Mouse (Mus musculus): ENCODE results near the gene Cebpe. TPM values are rescaled to one million over a fixed set of nuclear protein-coding genes. Genes with fewer than 3 reads are reported as not detected.

The Cebpe gene
- total RNA-seq, 2 experiments from 2014 or later: 23.1 to 63.7 TPM

DNA sequence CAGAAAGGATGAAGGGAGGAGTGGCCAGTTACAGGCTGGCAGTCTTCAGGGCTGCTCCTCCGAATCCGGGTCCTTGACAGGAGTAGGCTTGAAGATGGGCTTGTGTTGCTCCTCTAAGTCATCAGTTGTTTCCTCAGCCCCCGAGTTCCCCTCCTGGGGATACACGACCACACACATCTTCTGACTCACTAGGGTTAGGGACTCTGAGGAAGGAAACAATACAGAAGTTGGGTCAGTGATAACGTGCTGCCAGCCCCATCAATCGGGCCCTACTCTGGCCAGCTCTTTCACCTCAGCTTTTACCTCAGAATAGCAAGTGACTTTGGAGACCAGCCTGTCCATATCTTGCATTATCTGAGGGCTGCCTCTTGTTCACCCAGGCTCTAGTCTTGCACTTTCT is 12.1 kb upstream of the Cebpe start:
- ATAC-seq (replicated peaks; ENCODE audit: poor library complexity, severe bottlenecking): peak; percentile 17; the same call in 1 of the 2 replicates

DNA sequence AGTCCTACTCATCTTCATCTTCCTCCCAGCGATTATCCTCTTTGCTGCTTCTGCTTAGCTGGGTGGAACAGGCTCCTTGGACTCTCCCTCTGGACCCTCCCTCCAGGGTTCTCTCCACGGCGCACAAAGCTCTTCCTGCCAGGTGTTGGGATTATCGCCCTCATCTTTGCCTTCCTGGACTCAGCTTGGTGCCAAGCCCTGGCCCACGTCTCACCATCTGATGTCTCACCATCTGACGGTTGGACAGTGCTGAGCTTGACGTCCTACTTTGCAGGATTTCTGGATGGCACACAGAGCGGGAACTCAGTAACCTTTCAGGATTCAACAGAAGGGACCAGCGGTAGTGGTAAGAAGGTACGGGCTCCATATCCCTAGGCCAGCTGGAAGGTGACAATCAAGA is 9.7 kb upstream of the Cebpe start:
- ATAC-seq (replicated peaks; ENCODE audit: poor library complexity, severe bottlenecking): no peak

DNA sequence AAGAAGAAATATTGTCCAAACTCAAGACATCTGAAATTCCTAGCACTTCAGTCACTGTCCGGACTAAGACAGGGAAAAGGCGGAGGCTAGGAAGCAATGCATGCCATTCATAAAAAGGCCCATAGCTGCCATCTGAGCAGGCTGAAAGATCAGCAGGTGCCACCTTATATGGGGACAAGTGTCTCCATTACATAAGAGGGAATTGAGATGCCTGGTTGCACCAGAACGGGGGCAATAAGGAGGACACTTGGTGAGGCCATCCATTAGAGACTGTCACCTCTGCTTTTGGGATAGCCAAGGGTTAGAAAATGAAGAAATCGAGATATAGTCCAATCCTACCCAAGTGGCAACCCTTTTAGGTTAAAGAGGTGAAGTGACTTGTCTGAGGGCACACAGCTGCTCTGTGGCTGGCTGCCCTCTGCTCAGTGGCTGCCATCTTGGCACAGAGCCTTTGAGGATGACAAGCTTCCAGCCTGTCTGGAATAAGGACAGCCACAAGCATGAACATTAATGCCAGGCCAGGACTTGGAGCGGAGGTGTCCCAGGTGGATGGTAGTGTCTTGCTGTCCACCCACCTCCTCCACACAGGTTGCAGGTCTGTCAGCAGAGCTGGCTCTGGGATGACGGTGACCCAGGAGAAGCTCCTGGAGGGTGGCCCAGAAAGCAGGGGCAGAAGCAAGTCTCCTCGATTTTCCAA is 8.8 kb upstream of the Cebpe start:
- ATAC-seq (replicated peaks; ENCODE audit: poor library complexity, severe bottlenecking): no peak

DNA sequence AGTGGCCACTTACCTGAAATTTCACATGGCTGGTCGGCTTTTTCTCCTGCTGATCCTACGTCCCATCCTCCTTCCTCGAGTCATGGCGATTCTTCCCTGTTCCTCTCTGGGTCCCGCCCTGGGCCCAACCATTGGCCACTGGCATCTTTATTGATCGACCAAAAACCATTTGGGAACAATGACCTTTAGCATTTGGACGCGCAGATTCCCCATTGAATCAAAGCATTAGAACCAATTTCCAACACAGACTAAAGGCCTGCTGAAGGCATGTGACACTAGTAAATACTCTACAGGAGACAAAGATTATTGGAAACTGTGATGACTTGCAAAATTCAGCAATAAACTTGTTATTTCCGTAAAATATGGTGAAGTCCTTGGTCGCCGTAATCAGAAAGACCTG is 8.1 kb upstream of the Cebpe start:
- ATAC-seq (replicated peaks; ENCODE audit: poor library complexity, severe bottlenecking): no peak

DNA sequence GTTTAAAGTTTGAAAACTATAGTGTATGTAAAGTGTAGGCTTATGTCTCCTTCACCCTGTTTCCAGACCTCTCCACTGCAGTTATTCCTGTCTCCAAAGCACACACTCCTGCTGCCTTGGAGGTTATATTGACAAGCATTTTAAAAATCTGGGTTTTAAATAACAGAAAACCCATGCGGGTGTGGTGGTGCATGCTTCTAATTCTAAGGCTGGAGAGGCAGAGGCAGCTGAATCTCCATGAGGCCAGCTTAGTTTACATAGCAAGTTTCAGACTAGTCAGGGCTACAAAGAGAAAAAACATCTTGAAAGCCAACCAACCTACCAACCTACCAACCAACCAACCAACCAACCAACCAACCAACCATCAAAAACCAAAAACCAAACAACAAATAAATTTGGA is 3.4 kb upstream of the Cebpe start:
- no peak for ATAC-seq (replicated peaks; ENCODE audit: poor library complexity, severe bottlenecking)

DNA sequence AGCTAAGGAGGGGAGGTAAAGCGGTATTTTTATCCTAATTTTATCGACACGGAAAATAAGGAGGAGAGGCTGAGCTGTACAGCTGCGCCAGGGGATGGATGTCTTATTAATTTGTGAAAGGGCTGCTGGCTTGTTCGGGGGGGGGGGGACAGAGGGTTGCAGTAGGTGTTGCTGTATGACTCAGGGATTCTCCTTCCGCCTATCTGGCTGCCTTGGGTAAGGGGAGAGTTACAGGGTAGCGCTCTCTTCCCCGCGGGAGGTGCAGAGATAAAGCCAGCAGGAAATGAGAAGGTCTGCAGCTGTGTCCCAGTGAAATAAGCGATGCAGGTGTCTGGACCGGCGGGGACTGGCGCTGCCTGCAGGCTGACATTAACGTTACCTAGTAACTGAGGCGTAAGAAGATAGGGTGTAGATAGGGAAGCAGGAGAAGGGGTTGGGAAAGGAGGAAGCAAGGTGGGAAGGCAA is 2.7 kb upstream of the Cebpe start:
- peak; percentile 43 for ATAC-seq (replicated peaks; ENCODE audit: poor library complexity, severe bottlenecking)

DNA sequence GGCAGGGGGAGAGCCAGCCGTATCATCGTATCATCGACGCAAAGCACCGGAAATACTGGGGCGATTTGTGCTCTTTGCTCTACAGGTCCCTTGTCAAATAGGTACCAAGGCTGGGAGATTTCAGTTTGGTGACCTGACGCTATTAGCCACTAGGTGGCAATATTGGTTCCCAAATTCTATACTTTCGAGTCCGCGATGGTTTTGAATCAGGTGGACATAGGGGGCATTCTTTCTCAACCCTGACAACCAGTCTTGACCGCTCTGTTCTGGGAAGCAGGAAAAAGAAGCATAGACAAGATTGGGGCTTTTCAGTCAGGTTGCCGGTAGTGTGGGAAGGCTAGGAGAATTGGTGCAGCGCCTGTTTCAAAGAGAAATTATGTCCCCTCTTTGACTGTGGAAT is 2.1 kb upstream of the Cebpe start:
- peak; percentile 46 for ATAC-seq (replicated peaks; ENCODE audit: poor library complexity, severe bottlenecking)

DNA sequence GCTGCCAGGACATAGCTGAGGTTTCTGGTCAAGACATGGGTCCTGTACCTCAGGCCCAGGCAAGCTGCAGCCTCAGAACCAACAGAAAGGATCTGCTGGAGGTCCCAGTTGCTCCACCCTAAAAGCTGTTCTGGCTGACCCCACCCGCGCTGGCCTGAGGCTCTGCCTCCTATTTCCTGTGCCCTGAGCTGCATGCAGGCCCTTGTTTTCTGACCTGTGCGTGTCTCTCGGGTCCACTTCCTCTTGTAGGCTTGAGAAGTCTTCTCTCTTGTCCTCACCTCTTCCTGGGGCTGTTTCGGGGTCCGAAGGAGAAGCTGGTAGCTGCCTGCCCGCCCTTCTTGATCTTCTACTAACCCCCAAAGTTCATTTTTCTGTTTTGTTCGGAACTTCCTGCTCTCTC is 887 bp upstream of the Cebpe start:
- ATAC-seq (replicated peaks; ENCODE audit: poor library complexity, severe bottlenecking): peak; percentile 59

DNA sequence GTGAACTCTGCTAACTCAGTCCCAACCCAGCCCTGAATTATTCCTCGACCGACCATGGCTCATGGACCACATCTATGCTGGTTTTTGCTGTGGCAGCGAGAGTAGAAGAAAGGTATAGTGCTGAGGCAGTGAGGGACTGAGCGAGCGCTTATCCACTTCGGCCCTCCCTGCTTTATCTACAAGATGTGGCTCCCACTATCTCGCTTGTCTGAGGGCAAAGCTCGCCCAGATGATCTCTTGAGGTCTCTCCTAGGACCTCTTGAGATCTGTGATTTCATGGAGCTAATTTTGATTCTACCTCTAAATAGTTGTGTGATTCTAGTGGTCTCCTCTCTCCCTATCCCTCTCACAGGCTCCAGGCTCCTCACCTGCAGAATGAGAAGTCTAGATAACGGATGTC is 2.9 kb downstream of the Cebpe start:
- no peak for ATAC-seq (replicated peaks; ENCODE audit: poor library complexity, severe bottlenecking)

DNA sequence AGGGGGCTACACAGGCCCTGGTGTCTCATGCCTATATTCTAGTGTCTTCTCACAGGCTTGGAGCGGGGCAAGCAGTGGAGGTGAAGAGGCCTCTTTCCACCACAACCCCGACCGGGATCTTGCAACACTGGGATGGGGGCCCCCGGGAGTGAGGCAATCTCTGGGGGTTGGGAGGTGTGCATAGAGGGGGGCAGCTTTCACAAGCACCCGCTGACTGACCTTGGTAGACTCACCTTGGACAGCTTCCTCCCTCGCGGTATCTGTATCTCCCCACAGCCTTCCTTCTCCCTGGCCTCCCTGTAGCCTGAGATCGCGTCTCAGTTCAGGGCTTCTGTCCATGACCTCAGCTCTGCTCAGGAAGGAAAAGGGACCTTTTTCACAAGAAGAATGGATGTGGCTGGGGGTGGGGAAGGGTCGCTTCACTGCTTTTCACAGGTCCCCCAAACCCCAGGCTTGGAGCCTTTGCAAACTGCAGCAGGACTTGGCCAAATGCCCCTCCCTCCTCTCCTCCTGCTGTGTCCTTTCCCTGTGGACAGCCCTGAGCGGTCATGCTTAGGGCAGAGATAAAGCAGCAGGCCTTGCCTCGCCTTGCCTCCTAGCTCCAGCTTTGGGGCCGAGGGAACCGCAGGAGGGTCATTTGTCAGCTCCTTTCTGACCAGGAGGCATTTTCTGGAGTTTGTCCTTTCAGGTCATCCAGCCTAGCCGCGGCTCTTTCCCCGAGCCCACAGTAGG is 5.2 kb downstream of the Cebpe start:
- ATAC-seq (replicated peaks; ENCODE audit: poor library complexity, severe bottlenecking): peak; percentile 72

DNA sequence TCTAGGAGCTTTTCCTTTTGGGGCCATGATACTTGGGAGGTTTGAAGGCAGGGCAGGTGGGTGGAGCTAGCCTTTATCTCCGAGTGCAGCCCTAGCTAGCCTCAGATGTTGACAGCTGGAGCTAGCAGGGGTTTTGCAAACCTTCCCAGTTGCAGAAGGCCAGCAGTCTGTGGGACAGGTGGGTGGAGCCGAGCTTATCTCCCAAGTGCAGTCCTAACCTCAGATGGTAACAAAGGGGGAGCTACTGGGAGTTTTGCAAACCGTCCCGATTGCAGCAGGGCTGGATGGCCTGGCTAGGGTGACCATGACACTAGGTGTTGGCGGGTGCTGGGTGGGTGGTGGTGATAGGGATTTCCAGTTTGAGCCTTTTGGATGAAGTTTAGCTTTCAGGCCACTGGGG is 6.1 kb downstream of the Cebpe start:
- ATAC-seq (replicated peaks; ENCODE audit: poor library complexity, severe bottlenecking): peak; percentile 66

DNA sequence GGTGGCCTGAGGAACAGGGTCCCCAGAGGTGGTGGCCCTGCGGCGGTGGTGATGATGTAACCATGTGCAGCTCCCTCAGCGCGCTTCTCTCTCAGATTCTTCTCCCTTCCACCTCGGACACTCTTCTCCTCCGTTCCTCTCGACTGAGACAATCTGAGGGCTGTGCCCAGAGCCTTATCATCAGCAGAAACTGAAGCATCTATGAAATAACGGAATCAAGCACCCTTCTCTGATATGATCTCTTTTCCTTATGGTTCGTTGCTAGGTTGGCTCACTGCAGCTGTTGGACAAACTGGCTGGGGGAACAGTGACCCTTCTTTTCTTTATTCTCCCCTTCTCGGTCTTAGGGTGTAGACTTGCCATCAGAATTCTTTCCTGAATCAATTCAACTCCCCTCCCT is 8.8 kb downstream of the Cebpe start:
- ATAC-seq (replicated peaks; ENCODE audit: poor library complexity, severe bottlenecking): 0 out of 2 replicates have a peak, but pooled peaks have one; percentile 13

DNA sequence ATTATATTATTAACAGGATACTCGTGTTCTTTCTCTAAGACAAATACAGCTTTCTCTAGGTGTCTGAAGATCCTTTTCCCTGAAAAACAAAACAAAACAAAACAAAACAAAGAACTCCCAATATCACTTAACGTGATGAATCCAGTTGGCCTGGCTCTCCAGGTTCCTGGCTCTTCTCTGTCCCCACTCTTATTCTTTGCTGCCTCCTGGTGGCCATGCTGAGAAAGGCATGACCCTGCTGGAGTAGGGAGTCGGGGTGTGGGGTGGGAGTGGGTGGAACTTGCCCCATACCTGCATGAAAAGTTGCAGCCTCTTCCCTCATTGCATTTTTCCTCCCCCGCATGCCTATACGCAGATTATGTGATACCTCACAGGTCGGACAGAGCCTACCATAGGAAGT is 10.7 kb downstream of the Cebpe start:
- peak; percentile 51 for ATAC-seq (replicated peaks; ENCODE audit: poor library complexity, severe bottlenecking)

DNA sequence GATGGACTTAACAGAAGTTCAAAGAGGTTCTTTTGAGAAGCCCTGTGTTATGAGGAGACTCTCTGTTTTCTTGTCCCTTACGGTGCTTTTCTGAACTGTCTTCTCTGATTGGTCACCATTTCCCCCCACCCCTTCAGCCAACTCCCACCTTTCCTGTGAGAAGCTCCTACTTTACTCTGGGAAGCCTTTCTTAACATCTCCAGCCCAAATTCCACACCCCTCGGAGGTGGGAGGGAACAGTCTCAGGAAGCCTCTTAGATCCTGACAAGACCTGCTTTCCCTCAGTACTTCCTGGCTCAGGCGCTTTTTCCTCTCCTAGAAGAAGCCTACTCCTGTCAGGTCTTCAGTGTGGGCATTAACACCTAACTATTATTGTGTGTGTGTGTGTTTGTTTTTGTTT is 12.4 kb downstream of the Cebpe start:
- no peak for ATAC-seq (replicated peaks; ENCODE audit: poor library complexity, severe bottlenecking)

DNA sequence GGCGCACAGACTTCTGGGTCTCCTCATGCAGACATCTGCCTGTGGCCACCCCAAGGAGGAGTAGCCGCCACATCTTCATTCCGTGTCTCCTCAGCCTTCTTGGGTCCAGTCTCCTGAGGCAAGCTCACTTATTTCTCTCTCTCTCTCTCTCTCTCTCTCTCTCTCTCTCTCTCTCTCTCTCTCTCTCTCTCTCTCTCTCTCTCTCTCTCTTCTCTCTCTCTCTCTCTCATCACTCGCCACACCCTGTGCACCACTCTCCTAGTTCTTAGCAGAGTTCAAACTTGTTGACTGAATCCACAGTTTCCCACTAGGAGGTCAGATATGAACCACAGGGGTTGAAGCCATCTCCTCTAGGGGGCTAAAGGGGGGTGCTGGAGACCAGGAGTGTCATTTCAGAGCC is 13.2 kb downstream of the Cebpe start, which contains the start of gene Gm29776:
Gene Gm29776, minus strand, starts transcription at position 101 of the 400 bp plus-strand sequence.
- no peak for ATAC-seq (replicated peaks; ENCODE audit: poor library complexity, severe bottlenecking)

DNA sequence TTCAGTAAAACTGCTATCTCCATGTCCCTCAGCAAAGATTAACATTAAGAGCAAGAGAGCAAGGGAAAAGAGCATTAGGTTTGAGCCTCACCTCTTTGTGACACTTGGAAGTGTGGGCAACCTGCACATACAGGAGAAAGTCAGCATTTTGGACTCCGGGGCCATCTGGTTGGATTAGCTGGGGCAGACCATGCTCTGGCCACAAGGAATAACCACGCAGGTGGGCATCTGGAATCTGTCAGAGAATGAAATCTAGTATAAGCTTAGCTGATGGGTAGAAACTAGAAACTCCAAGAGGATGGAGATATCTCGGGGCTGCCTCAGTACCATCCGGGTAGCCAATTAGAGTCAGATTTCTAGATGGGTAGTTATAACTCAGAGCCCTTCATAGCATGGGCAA is 15.2 kb downstream of the Cebpe start:
- no peak for ATAC-seq (replicated peaks; ENCODE audit: poor library complexity, severe bottlenecking)

DNA sequence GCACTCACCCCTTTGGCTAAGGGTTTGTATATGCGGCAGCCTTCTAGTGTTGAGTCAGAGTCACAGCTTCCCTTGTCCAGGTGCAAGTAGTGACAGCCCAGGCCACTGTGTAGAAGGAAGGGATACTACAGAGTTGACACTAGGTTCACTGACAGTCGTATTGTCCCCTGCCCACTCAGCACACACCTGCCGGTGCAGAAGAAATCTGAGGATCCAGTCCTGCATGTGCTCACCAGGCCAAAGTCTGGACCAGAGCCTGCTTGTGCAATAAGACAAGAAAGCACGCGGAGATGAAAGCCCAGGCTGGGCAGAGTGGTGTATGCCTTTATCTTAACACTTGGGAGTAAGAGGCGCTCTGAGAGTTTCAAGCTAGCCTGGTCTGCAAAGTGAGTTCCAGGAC is 16.9 kb downstream of the Cebpe start:
- peak; percentile 20; the same call in 1 of the 2 replicates for ATAC-seq (replicated peaks; ENCODE audit: poor library complexity, severe bottlenecking)

DNA sequence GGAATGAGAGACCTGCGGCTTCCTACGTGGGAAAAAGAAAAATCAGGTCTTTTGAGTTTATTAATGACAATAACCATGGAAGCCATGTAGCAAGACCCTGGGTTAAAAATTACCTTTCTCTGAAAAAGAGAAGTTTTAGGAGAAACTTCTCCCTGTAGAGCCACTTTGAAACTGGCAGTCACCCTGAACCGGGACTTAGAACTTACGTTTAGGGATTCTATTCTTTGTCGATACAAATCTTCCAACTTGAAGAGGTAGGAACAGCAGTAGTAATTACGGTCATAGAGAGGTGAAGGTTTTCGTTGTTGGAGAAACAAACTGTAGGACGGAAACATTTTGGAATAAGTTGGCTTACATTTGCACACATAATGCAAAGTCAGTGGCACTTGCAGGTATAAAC is 24.7 kb downstream of the Cebpe start:
- no peak for ATAC-seq (replicated peaks; ENCODE audit: poor library complexity, severe bottlenecking)

DNA sequence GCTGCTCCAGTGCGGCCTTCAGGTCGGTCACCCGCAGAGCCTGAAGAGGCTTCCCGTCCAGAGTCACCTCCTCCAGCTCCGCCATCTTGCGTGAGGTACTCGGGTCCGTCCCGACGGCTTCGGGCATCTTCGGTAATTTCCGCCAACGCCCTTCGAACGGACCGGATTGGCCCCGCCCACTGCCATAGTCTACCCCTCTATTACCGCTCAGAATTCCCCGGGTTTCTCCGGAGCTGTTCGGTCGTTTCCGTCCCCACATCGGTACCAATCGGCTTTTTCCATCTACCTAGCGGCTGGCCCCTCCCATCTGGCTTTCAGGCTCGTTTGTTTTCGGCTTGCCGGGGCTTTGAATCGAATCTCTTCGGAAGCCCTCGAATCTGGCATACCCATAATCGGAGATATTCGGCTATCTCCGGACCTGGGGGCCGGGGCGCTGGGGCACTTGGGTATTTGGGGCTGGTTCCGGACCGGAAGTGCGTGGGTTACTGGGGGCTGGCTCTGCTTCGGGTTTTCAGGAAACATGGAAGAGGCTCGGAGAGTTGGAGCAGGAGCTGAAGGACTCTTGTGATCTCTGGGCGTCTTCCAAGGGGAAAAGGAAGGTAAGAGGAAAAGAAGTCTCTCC is 25.3 kb downstream of the Cebpe start, which contains the start of gene Acin1:
Gene Acin1, minus strand, starts transcription at position 410 of the 622 bp plus-strand sequence.
- peak; percentile 79 for ATAC-seq (replicated peaks; ENCODE audit: poor library complexity, severe bottlenecking)

DNA sequence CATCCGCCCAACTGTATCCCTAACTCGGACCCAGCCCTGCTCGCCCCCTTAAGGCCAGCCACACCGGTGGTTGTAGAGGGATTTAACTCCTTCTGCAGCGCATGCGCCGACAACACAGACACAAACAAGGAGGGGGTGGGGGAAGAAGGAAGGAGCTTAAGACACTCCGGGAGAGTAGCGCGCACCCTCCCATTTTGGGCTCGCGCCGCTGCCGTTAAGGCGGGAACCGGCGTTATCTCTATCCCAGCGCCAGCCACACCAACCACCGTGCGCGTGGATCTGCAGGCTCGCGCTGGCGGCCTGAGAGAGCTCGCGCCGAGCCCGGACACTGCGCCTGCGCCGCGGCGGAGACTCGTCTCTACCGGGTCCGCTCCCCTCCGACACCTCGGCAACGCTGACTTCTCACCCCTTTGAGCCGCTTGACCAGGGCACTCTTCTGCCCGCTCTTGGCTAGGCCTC is 25.9 kb downstream of the Cebpe start, which contains the start of gene 1700123O20Rik:
Gene 1700123O20Rik, plus strand, starts transcription at position 154 of the 459 bp plus-strand sequence.
- ATAC-seq (replicated peaks; ENCODE audit: poor library complexity, severe bottlenecking): peak; percentile 69

DNA sequence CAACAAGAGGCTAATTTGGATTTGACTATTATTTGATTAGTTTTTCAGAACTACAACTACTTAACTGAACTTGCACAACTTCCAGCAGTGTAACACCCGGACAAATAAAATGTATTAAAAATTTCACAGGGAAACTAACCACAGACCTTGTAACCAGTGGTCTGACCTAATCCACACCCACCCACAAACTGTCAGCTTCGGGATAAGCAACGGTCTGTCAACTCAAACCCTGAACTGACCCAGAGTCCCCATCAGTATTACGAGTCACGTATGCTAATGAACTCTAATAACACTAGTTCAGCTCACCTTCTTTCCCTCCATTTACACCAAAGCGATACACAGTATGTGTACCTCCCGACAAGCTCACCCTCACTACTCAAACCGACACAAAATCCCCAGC is 26.5 kb downstream of the Cebpe start:
- ATAC-seq (replicated peaks; ENCODE audit: poor library complexity, severe bottlenecking): peak; percentile 26

Data from granulocyte monocyte progenitor cell, adult 5-6 weeks (primary cell).